Mouse (Mus musculus) heart, embryonic 15.5 days (tissue): ENCODE data around the gene Sap25. TPM values are rescaled to one million over a fixed set of nuclear protein-coding genes. Genes with fewer than 3 reads are reported as not detected.

Experiments used
- ATAC-seq: fragments of 200-750 bp; cut with Nextera tagmentation; replicated peaks from 2 replicates; pipeline ENCODE4 v1.8.0; 2017; ENCODE audit warnings: low read depth, moderate TSS enrichment; ENCODE audit not compliant: insufficient number of reproducible peaks, insufficient read depth, low FRiP score
- H3K27ac ChIP-seq: fragments of 300-500 bp; sonication (generic); 2 replicates; pipeline ENCODE4 v1.5.1; 2015; ENCODE audit warnings: mild to moderate bottlenecking, inconsistent platforms
- H3K27me3 ChIP-seq: fragments of 300-500 bp; sonication (generic); 2 replicates; pipeline ENCODE4 v1.6.1; 2015; ENCODE audit warnings: inconsistent platforms
- H3K36me3 ChIP-seq: fragments of 300-500 bp; sonication (generic); 2 replicates; pipeline ENCODE4 v1.6.1; 2015; ENCODE audit warnings: mild to moderate bottlenecking, inconsistent platforms
- H3K4me1 ChIP-seq: fragments of 300-500 bp; sonication (generic); replicated peaks from 2 replicates; pipeline ENCODE4 v1.6.1; 2015; ENCODE audit warnings: inconsistent platforms
- H3K4me2 ChIP-seq: fragments of 300-500 bp; sonication (generic); 2 replicates; pipeline ENCODE4 v1.6.1; 2015; ENCODE audit warnings: inconsistent platforms, mild to moderate bottlenecking, moderate library complexity
- H3K4me3 ChIP-seq: fragments of 300-500 bp; sonication (generic); 2 replicates; pipeline ENCODE4 v1.5.1; 2015; ENCODE audit warnings: mild to moderate bottlenecking, inconsistent platforms
- H3K9ac ChIP-seq: fragments of 300-500 bp; sonication (generic); 2 replicates; pipeline ENCODE4 v1.6.1; 2015; ENCODE audit warnings: mild to moderate bottlenecking, inconsistent platforms
- H3K9me3 ChIP-seq: fragments of 300-500 bp; sonication (generic); replicated peaks from 2 replicates; pipeline ENCODE4 v1.6.1; 2016; ENCODE audit warnings: inconsistent platforms
- WGBS: fragments of 180-500 bp; shearing (Covaris S2); methylation state at CpG from one replicate; pipeline ENCODE4 v1.1.7; 2015; ENCODE audit warnings: mixed read lengths; 5-methylcytosine and 5-hydroxymethylcytosine counted together
- polyA plus RNA-seq: library from polyadenylated mRNA; unstranded; fragments of >200 nt; fragmentation: Nextera tagmentation; extraction: Ambion mirVana; gene quantifications from 2 replicates; pipeline ENCODE4 v1.2.1, GENCODE M21; 2015

Gene Sap25
- polyA plus RNA-seq, 1 experiment from 2014 or later, result 4.0 TPM

- Histone ChIP-seq H3K9ac (no peak overlapping the region), H3K36me3 (peaks cover 44% of the 10 kb centered on the region), H3K27ac (no peak overlapping the region)
These were observed 21.9 kb downstream of the Sap25 start for GRCm38 (mm10) chr5:137663057-137663456.

GRCm38 (mm10) chr5:137668971-137669370, 27.8 kb downstream of the Sap25 start:
- H3K27me3 ChIP-seq, result no peaks in the 10 kb centered on the region
- peak overlapping the region; percentile 58 for H3K27ac ChIP-seq
- H3K9ac ChIP-seq, result no peak overlapping the region
- no peak overlapping the region for H3K4me3 ChIP-seq
- no peak for ATAC-seq
- peaks cover 13% of the 10 kb centered on the region for H3K36me3 ChIP-seq
- 45% methylated on average over 10 of the region's 10 CpGs for WGBS
- H3K9me3 ChIP-seq, result no peaks in the 10 kb centered on the region
- H3K4me2 ChIP-seq, result 0 out of 2 replicates have a peak overlapping the region, but pooled peaks have one; percentile 29
- peaks cover 29% of the 10 kb centered on the region for H3K4me1 ChIP-seq

More at GRCm38 (mm10) chr5:137663057-137663456, 21.9 kb downstream of the Sap25 start:
- H3K9me3 ChIP-seq, result no peaks in the 10 kb centered on the region
- 0 out of 2 replicates have a peak, but pooled peaks cover 4% of the 10 kb centered on the region for H3K4me1 ChIP-seq
- no peak for ATAC-seq
- H3K4me3 ChIP-seq, result no peak overlapping the region
- H3K27me3 ChIP-seq, result no peaks in the 10 kb centered on the region
- WGBS, result 70% methylated on average over 9 of the region's 9 CpGs
- no peak overlapping the region for H3K4me2 ChIP-seq

- no peak overlapping the region for H3K27ac ChIP-seq
- H3K4me1 ChIP-seq, result peaks cover 29% of the 10 kb centered on the region
- H3K36me3 ChIP-seq, result peaks cover 11% of the 10 kb centered on the region
- no peak overlapping the region for H3K4me3 ChIP-seq
- H3K27me3 ChIP-seq, result no peaks in the 10 kb centered on the region
- no peak overlapping the region for H3K9ac ChIP-seq
- no peaks in the 10 kb centered on the region for H3K9me3 ChIP-seq
- H3K4me2 ChIP-seq, result no peak overlapping the region
- ATAC-seq, result no peak
- whole genome bisulfite sequencing, result 95% methylated on average over 1 of the region's 1 CpGs
These were observed 29.1 kb downstream of the Sap25 start for GRCm38 (mm10) chr5:137670240-137670639.

GRCm38 (mm10) chr5:137671443-137672240, 30.5 kb downstream of the Sap25 start:
- Histone ChIP-seq H3K4me3 (no peak overlapping the region), H3K9ac (peak overlapping the region; percentile 29; the same call in 1 of the 2 replicates), H3K9me3 (no peaks in the 10 kb centered on the region), H3K27ac (peak overlapping the region; percentile 92), H3K4me1 (peaks cover 29% of the 10 kb centered on the region), H3K4me2 (peak overlapping the region; percentile 36), H3K36me3 (peaks cover 5% of the 10 kb centered on the region), H3K27me3 (no peaks in the 10 kb centered on the region)
- WGBS, result 11% methylated on average over 9 of the region's 9 CpGs
- peak; percentile 77 for ATAC-seq

- Histone ChIP-seq H3K36me3 (no peaks in the 10 kb centered on the region), H3K9me3 (no peaks in the 10 kb centered on the region), H3K27ac (peak overlapping the region; percentile 92), H3K9ac (no peak overlapping the region), H3K27me3 (no peaks in the 10 kb centered on the region), H3K4me3 (no peak overlapping the region), H3K4me2 (peak overlapping the region; percentile 36), H3K4me1 (peaks cover 29% of the 10 kb centered on the region)
- 67% methylated on average over 5 of the region's 5 CpGs for WGBS
- no peak; the same call in 1 of the 2 replicates for ATAC-seq
These were observed 31.2 kb downstream of the Sap25 start for GRCm38 (mm10) chr5:137672361-137672760.

GRCm38 (mm10) chr5:137673015-137673414, 31.9 kb downstream of the Sap25 start:
- H3K27me3 ChIP-seq, result no peaks in the 10 kb centered on the region
- H3K4me2 ChIP-seq, result no peak overlapping the region
- H3K9ac ChIP-seq, result no peak overlapping the region
- H3K4me1 ChIP-seq, result peaks cover 29% of the 10 kb centered on the region
- ATAC-seq, result no peak
- H3K4me3 ChIP-seq, result no peak overlapping the region
- WGBS, result 66% methylated on average over 6 of the region's 6 CpGs
- H3K36me3 ChIP-seq, result no peaks in the 10 kb centered on the region
- no peaks in the 10 kb centered on the region for H3K9me3 ChIP-seq
- H3K27ac ChIP-seq, result peak overlapping the region; percentile 92; the same call in 1 of the 2 replicates

GRCm38 (mm10) chr5:137674786-137675185, 33.7 kb downstream of the Sap25 start:
- peaks cover 21% of the 10 kb centered on the region for H3K4me1 ChIP-seq
- no peak overlapping the region for H3K4me3 ChIP-seq
- no peaks in the 10 kb centered on the region; the same call in 1 of the 2 replicates for H3K36me3 ChIP-seq
- no peaks in the 10 kb centered on the region for H3K9me3 ChIP-seq
- 94% methylated on average over 8 of the region's 8 CpGs for WGBS
- no peak for ATAC-seq
- no peak overlapping the region for H3K27ac ChIP-seq
- no peak overlapping the region for H3K4me2 ChIP-seq
- no peaks in the 10 kb centered on the region for H3K27me3 ChIP-seq
- H3K9ac ChIP-seq, result no peak overlapping the region

GRCm38 (mm10) chr5:137677859-137678258, 36.7 kb downstream of the Sap25 start:
- Histone ChIP-seq H3K4me3 (no peak overlapping the region), H3K4me1 (peaks cover 6% of the 10 kb centered on the region), H3K9me3 (no peaks in the 10 kb centered on the region), H3K27ac (no peak overlapping the region), H3K4me2 (no peak overlapping the region), H3K36me3 (no peaks in the 10 kb centered on the region; the same call in 1 of the 2 replicates), H3K27me3 (no peaks in the 10 kb centered on the region), H3K9ac (no peak overlapping the region)
- WGBS, result 89% methylated on average over 8 of the region's 8 CpGs
- ATAC-seq, result no peak

GRCm38 (mm10) chr5:137678736-137679135, 37.6 kb downstream of the Sap25 start:
- Histone ChIP-seq H3K4me2 (no peak overlapping the region), H3K9ac (no peak overlapping the region), H3K4me3 (no peak overlapping the region), H3K27ac (no peak overlapping the region), H3K36me3 (no peaks in the 10 kb centered on the region; the same call in 1 of the 2 replicates), H3K27me3 (no peaks in the 10 kb centered on the region), H3K4me1 (peaks cover 12% of the 10 kb centered on the region), H3K9me3 (no peaks in the 10 kb centered on the region)
- 83% methylated on average over 3 of the region's 3 CpGs for WGBS
- no peak for ATAC-seq

- no peak overlapping the region for H3K27ac ChIP-seq
- H3K36me3 ChIP-seq, result no peaks in the 10 kb centered on the region; the same call in 1 of the 2 replicates
- WGBS, result 79% methylated on average over 4 of the region's 4 CpGs
- no peak overlapping the region for H3K4me2 ChIP-seq
- no peak overlapping the region for H3K9ac ChIP-seq
- H3K9me3 ChIP-seq, result no peaks in the 10 kb centered on the region
- no peak overlapping the region for H3K4me3 ChIP-seq
- ATAC-seq, result no peak
- peaks cover 13% of the 10 kb centered on the region for H3K4me1 ChIP-seq
- no peaks in the 10 kb centered on the region for H3K27me3 ChIP-seq
These were observed 38.6 kb downstream of the Sap25 start for GRCm38 (mm10) chr5:137679726-137680125.

GRCm38 (mm10) chr5:137682526-137682925, 41.4 kb downstream of the Sap25 start:
- Histone ChIP-seq H3K36me3 (no peaks in the 10 kb centered on the region; the same call in 1 of the 2 replicates), H3K27me3 (no peaks in the 10 kb centered on the region), H3K4me2 (peak overlapping the region; percentile 88; the same call in 1 of the 2 replicates), H3K27ac (no peak overlapping the region), H3K9me3 (no peaks in the 10 kb centered on the region), H3K4me3 (no peak overlapping the region), H3K9ac (no peak overlapping the region), H3K4me1 (peaks cover 16% of the 10 kb centered on the region)
- 88% methylated on average over 6 of the region's 6 CpGs for WGBS
- no peak for ATAC-seq
